Mouse (Mus musculus) small intestine, adult 2 months (tissue): ENCODE measurements around the gene Hdac4. TPM values are rescaled to one million over a fixed set of nuclear protein-coding genes. Genes with fewer than 3 reads are reported as not detected.

Source experiments
- H3K27ac ChIP-seq: fragments of 200-500 bp; 2 replicates; pipeline ENCODE4 v1.5.1; 2012; ENCODE audit warnings: low read depth, low read length, control low read depth, inconsistent platforms; ENCODE audit not compliant: insufficient read depth
- H3K27me3 ChIP-seq: fragments of 200-500 bp; 2 replicates; pipeline ENCODE4 v1.6.1; 2012; ENCODE audit warnings: mild to moderate bottlenecking, moderate library complexity, low read length, inconsistent platforms; ENCODE audit not compliant: control insufficient read depth, insufficient read depth
- H3K36me3 ChIP-seq: fragments of 200-500 bp; 2 replicates; pipeline ENCODE4 v1.6.1; 2012; ENCODE audit warnings: mild to moderate bottlenecking, low read length, control low read depth, inconsistent platforms; ENCODE audit not compliant: control insufficient read depth, insufficient read depth
- H3K4me1 ChIP-seq: fragments of 200-500 bp; 2 replicates; pipeline ENCODE4 v1.6.1; 2012; ENCODE audit warnings: low read length, inconsistent platforms, mixed read lengths; ENCODE audit not compliant: control insufficient read depth, insufficient read depth, insufficient read length
- H3K4me3 ChIP-seq: fragments of 200-500 bp; 2 replicates; pipeline ENCODE4 v1.5.1; 2012; ENCODE audit warnings: low read depth, mild to moderate bottlenecking, control low read depth, inconsistent platforms, low read length, moderate library complexity
- CTCF ChIP-seq: fragments of 200-500 bp; IDR thresholded peaks from 2 replicates; pipeline ENCODE4 v1.5.1; 2012; ENCODE audit warnings: low read depth, mild to moderate bottlenecking, control low read depth, inconsistent platforms, low read length, moderate library complexity, mixed read lengths; ENCODE audit not compliant: insufficient replicate concordance, insufficient read length; ENCODE audit errors: extremely low read depth
- POLR2A ChIP-seq: fragments of 200-500 bp; IDR thresholded peaks from 2 replicates; pipeline ENCODE4 v1.6.1; 2012; ENCODE audit warnings: low read depth, mild to moderate bottlenecking, control low read depth, inconsistent platforms, low read length, moderate library complexity
- WGBS: fragments of 180-500 bp; shearing (Covaris S2); methylation state at CpG from one replicate; pipeline ENCODE4 v1.1.7; 2018; 5-methylcytosine and 5-hydroxymethylcytosine counted together
- polyA plus RNA-seq: library from polyadenylated mRNA; depleted of rRNA; stranded (reverse); fragments of >200 nt; gene quantifications from 2 replicates; pipeline ENCODE4 v1.2.3, GENCODE M21; 2012

Gene Hdac4
- polyA plus RNA-seq, 1 experiment = 21.0 TPM

DNA sequence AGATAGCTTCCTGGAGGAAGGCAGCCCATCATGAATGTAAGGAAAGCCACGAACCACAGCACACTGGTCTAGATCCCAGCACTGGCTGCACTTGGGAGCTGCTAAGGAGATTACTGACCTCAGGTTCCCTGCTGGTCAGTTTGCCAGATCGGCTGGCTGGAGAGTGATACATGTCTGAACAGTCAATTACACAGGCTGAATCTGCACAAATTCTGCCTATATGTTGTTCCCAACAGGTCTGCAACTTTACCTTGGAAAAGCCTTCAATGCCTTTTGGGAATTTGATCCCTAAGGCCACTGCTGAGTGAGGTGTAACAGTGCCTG lies 189.9 kb downstream of the Hdac4 start:
- no peaks in the 10 kb centered on the region for H3K27me3 ChIP-seq
- 74% methylated on average over 2 of the region's 2 CpGs for WGBS
- peaks cover 8% of the 10 kb centered on the region for H3K36me3 ChIP-seq
- H3K4me1 ChIP-seq = no peaks in the 10 kb centered on the region
- TF ChIP-seq CTCF = no peak
- TF ChIP-seq POLR2A = no peak
- no peak overlapping the region for H3K27ac ChIP-seq
- H3K4me3 ChIP-seq = no peak overlapping the region

DNA sequence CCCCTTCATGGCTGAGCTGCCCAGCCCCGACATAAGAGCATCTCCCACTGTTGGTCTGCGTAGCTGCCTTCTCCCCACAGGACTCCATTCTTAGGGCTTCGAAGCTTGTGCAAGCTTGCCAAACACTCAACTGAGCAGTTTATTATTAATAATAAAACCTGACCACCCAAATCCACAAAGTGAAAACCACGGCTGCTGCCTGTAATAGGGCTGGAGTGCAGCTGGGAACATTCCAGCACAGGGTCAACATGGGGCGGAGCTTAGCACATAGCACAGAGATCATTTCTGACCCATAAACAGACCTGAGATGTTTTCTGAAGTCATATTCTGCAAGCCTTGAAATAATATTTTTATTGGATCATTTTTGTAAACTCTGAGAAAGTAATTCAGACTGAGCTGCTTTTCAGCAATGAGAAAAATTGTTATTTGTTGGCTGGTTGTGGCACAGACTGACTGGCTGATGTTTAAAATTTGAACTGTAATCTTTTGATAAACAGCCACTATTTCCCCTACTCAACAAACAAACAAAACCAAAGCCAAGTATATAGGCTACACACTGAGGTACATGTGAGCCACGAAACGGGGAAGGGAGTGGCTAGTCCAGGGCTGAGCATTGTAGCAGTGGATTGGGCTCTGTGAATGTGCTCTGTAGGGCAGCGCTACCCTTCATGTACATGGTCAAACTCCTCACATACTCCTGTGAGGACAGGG lies 190.4 kb downstream of the Hdac4 start:
- 71% methylated on average over 8 of the region's 8 CpGs for WGBS
- no peak for TF ChIP-seq CTCF
- TF ChIP-seq POLR2A = no peak
- no peaks in the 10 kb centered on the region for H3K27me3 ChIP-seq

DNA sequence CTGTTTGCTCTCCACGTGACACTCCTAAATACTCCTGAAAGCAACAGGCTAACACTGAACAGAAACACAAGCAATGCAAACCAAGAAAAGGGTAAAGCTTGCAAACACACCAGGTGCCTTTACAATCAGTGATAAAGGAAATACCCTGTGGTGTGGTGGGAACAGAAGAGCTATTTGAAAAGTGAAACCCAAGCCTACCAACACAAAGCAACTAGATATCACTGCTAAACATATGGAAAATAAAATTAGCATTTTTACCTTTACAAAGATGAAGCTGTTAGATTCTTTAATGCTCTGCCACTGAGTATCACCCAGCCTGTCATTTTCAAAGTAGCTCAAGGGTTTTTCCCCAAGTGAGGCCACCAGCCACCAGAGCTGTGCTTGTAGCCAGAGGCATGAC lies 191.4 kb downstream of the Hdac4 start:
- TF ChIP-seq CTCF = no peak
- TF ChIP-seq POLR2A = no peak
- H3K36me3 ChIP-seq = peaks cover 8% of the 10 kb centered on the region
- peaks cover 2% of the 10 kb centered on the region; the same call in 1 of the 2 replicates for H3K4me1 ChIP-seq
- H3K4me3 ChIP-seq = no peak overlapping the region
- WGBS = 87% methylated on average over 1 of the region's 1 CpGs
- no peaks in the 10 kb centered on the region for H3K27me3 ChIP-seq
- H3K27ac ChIP-seq = no peak overlapping the region

More for the DNA sequence above, 190.4 kb downstream of the Hdac4 start:
- Histone ChIP-seq H3K4me3 (no peak overlapping the region), H3K4me1 (peaks cover 2% of the 10 kb centered on the region; the same call in 1 of the 2 replicates), H3K36me3 (peaks cover 8% of the 10 kb centered on the region), H3K27ac (no peak overlapping the region)

DNA sequence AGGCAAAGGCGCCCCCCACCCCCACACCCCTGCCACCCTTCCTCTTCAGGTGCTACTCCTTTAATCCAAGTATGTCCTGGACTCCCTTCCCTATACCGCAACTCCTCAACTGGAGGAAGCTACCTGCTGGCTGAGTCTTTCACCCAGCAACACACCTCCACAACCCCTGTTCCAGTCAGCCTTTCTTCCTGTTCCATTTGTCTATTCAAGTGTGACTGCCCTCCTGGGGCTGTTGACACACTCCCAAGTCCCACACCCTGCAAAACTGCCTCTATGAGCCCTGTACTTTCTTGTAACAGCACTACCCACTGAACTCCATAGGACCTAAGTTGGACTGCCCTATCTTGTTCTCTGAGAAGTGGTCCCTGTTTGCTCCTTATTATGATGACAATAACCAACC lies 195.3 kb downstream of the Hdac4 start:
- Histone ChIP-seq H3K27ac (no peak overlapping the region), H3K27me3 (no peaks in the 10 kb centered on the region), H3K4me1 (peaks cover 2% of the 10 kb centered on the region; the same call in 1 of the 2 replicates), H3K36me3 (peaks cover 17% of the 10 kb centered on the region), H3K4me3 (no peak overlapping the region)
- WGBS = 64% methylated on average over 2 of the region's 2 CpGs
- TF ChIP-seq CTCF (no peak), POLR2A (no peak)

DNA sequence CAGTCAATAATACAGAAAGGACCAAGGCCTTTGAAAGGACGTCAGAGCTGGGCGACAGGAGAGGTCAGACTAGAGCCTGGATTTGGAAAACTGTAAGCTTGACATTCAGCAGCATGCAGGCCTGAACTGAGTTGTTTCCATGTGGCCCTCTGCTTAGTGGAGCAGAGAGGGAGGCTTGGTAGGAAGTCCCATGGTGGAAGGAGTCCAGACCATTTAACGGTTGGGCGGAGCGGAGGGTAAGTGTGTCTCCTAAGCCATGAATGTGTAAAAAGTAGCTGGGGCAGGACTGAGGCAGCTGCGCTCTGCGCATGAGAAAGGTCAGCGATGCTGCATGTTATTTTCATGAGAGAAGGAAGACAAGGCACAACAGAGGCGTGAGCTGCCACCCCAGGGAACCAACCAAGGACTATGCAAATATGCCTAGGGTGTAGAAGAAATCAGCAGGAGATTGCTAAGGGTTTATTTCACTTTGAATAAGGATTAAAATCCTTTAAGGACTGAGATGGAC lies 201.8 kb downstream of the Hdac4 start:
- WGBS = 91% methylated on average over 9 of the region's 9 CpGs
- no peak overlapping the region for H3K27ac ChIP-seq
- peaks cover 42% of the 10 kb centered on the region for H3K36me3 ChIP-seq
- H3K27me3 ChIP-seq = no peaks in the 10 kb centered on the region
- no peak overlapping the region for H3K4me3 ChIP-seq
- no peak for TF ChIP-seq POLR2A
- TF ChIP-seq CTCF = no peak
- peaks cover 3% of the 10 kb centered on the region; the same call in 1 of the 2 replicates for H3K4me1 ChIP-seq

DNA sequence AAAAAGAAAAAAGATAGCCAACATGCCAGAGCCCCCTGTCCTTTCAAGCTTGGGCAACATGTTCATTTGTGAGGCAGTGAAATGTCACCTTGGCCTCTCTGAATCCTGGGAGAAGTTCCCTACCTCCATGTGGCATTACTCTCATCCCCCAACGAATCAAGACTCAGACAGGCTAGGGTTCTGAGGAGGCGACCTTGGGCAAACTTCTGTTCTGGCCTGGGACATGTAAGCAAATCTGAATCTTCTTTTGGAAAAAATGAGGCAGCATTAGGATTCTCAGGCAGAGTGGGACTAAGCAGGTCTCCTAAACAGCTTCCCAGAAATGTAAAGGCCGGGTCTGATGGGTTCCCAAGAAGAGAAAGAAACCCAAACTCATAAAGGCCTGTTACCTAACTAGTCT lies 202.8 kb downstream of the Hdac4 start:
- Histone ChIP-seq H3K36me3 (peaks cover 42% of the 10 kb centered on the region), H3K27ac (no peak overlapping the region), H3K4me1 (peaks cover 7% of the 10 kb centered on the region; the same call in 1 of the 2 replicates), H3K4me3 (no peak overlapping the region), H3K27me3 (no peaks in the 10 kb centered on the region)
- 87% methylated on average over 3 of the region's 3 CpGs for WGBS
- TF ChIP-seq CTCF = no peak
- no peak for TF ChIP-seq POLR2A

DNA sequence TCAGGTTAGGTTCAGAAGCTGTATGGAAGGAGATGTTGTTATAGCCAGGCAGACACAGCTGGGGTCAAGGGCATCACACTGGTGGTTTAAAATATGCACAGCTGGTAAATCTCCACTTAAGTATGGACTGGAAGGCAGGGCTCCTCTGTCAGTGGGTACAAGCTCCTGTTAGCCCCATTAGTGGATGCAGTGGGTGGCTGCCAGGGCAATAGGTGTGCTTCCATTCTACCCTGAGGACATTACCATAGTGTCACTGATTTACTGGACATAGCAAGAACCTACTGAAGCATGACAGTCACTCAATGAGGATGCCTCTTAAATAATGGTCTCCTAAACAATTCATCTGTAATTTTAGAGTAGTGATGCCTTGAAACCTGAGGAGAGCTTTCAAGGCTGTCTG lies 203.9 kb downstream of the Hdac4 start:
- no peak for TF ChIP-seq POLR2A
- H3K4me1 ChIP-seq = peaks cover 7% of the 10 kb centered on the region; the same call in 1 of the 2 replicates
- no peak overlapping the region for H3K27ac ChIP-seq
- no peak overlapping the region for H3K4me3 ChIP-seq
- H3K27me3 ChIP-seq = no peaks in the 10 kb centered on the region
- H3K36me3 ChIP-seq = peaks cover 51% of the 10 kb centered on the region
